Mouse (Mus musculus): ENCODE data around the gene Rxra. TPM values are rescaled to one million over a fixed set of nuclear protein-coding genes. Genes with fewer than 3 reads are reported as not detected.
A peak's percentile ranks its signal among the peaks of the same experiment; 100 is the strongest.

The Rxra gene
- polyA plus RNA-seq, 1 experiment, result 107 TPM

DNA sequence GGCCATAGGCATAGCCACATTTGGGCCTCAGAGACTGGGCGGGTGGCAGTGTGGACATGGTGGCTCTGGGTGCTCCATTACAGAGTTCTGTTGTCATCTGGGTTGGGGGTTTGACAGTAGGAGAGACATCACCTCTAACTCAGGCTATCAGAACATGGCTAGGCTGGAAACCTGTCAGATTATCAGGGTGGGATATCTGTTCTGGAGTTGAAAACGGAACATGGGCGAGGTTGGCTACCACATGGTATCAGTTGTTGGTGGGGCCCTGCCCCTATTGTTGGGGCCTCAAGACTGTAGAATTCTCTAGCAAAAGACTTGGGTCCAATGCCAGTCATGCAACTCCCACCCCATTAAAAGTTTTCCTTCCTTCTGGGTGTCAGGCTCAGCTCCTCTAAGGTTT is 37.1 kb downstream of the Rxra start:
- no peak overlapping the region for H3K4me3 ChIP-seq (ENCODE audit: insufficient read depth, low read depth, low read length)
- 98% methylated on average over 3 of the region's 3 CpGs for whole genome bisulfite sequencing
- H3K27ac ChIP-seq (ENCODE audit: insufficient read depth, low read depth, low read length), result no peak overlapping the region
- TF ChIP-seq POLR2A (IDR thresholded peaks at IDR 0.05; ENCODE audit: low read depth, low read length), result no peak
- no peak for TF ChIP-seq CTCF (conservative IDR thresholded peaks at IDR 0.05; ENCODE audit: insufficient read depth, insufficient read length, low read depth, low read length)
- no peak for DNase-seq
- no peaks in the 10 kb centered on the region for H3K36me3 ChIP-seq (ENCODE audit: control insufficient read depth, insufficient read depth, low read length)
- H3K27me3 ChIP-seq (replicated peaks; ENCODE audit: control insufficient read depth, insufficient read depth, low read length), result no peaks in the 10 kb centered on the region
- peaks cover 42% of the 10 kb centered on the region for H3K4me1 ChIP-seq (ENCODE audit: control insufficient read depth, insufficient read depth, low read length)

DNA sequence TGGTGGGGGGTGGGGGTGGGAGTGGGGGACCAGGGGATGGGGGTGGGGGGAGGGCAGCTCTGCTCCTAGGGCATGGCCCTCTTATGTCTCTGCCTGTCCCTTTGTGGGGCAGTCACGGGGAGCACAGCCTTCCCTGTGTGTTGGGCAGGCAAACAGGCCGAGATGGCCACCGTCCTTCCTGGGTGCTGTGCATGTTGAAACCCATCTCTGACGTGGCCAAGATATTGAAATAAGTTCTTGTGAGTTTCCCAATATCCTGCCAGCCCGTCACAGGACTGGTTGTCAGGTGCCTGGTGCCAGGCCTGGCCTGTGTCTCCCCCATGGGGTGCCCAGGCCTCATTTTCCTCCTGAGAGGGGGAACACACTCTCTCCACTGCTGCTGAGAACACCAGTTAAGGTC is 37.9 kb downstream of the Rxra start:
- no peak overlapping the region for H3K27ac ChIP-seq (ENCODE audit: insufficient read depth, low read depth, low read length)
- no peaks in the 10 kb centered on the region for H3K27me3 ChIP-seq (replicated peaks; ENCODE audit: control insufficient read depth, insufficient read depth, low read length)
- no peak for DNase-seq
- no peaks in the 10 kb centered on the region for H3K36me3 ChIP-seq (ENCODE audit: control insufficient read depth, insufficient read depth, low read length)
- no peak for TF ChIP-seq CTCF (conservative IDR thresholded peaks at IDR 0.05; ENCODE audit: insufficient read depth, insufficient read length, low read depth, low read length)
- no peak for TF ChIP-seq POLR2A (IDR thresholded peaks at IDR 0.05; ENCODE audit: low read depth, low read length)
- WGBS, result 86% methylated on average over 5 of the region's 5 CpGs
- H3K4me1 ChIP-seq (ENCODE audit: control insufficient read depth, insufficient read depth, low read length), result peaks cover 47% of the 10 kb centered on the region
- no peak overlapping the region for H3K4me3 ChIP-seq (ENCODE audit: insufficient read depth, low read depth, low read length)

DNA sequence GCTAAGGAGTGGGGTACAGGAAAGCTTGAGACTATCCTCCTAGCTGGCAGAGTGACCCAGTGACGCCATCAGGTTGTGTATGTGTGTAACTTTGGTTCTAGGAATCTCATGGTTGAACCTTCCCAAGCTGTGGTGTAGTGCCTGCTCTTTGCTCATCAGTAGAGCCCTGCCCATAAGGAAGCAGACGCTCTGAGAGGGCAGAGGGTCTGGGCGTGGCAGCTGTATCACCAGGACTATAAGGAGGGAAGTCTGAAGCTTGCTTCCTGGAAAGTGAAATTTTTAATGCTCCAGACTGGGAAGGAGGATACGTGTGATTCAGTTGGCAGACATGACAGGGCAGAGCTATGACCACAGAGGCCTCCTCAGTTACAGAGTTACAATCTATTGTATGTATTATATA is 39.0 kb downstream of the Rxra start:
- Histone ChIP-seq H3K27me3 (replicated peaks; ENCODE audit: control insufficient read depth, insufficient read depth, low read length) (no peaks in the 10 kb centered on the region), H3K27ac (ENCODE audit: insufficient read depth, low read depth, low read length) (no peak overlapping the region), H3K36me3 (ENCODE audit: control insufficient read depth, insufficient read depth, low read length) (no peaks in the 10 kb centered on the region), H3K4me3 (ENCODE audit: insufficient read depth, low read depth, low read length) (no peak overlapping the region), H3K4me1 (ENCODE audit: control insufficient read depth, insufficient read depth, low read length) (peaks cover 46% of the 10 kb centered on the region)
- DNase-seq, result no peak
- WGBS, result 55% methylated on average over 4 of the region's 4 CpGs
- TF ChIP-seq CTCF (conservative IDR thresholded peaks at IDR 0.05; ENCODE audit: insufficient read depth, insufficient read length, low read depth, low read length) (no peak), POLR2A (IDR thresholded peaks at IDR 0.05; ENCODE audit: low read depth, low read length) (no peak)

- no peaks in the 10 kb centered on the region for H3K27me3 ChIP-seq (replicated peaks; ENCODE audit: control insufficient read depth, insufficient read depth, low read length)
- DNase-seq, result no peak
- H3K4me3 ChIP-seq (ENCODE audit: insufficient read depth, low read depth, low read length), result no peak overlapping the region
- no peak for TF ChIP-seq CTCF (conservative IDR thresholded peaks at IDR 0.05; ENCODE audit: insufficient read depth, insufficient read length, low read depth, low read length)
- no peak for TF ChIP-seq POLR2A (IDR thresholded peaks at IDR 0.05; ENCODE audit: low read depth, low read length)
- H3K36me3 ChIP-seq (ENCODE audit: control insufficient read depth, insufficient read depth, low read length), result no peaks in the 10 kb centered on the region
- H3K27ac ChIP-seq (ENCODE audit: insufficient read depth, low read depth, low read length), result no peak overlapping the region
- 68% methylated on average over 3 of the region's 3 CpGs for WGBS
- H3K4me1 ChIP-seq (ENCODE audit: control insufficient read depth, insufficient read depth, low read length), result peaks cover 38% of the 10 kb centered on the region
These were observed 40.1 kb downstream of the Rxra start for GRCm38 (mm10) chr2:27716339-27716738.

GRCm38 (mm10) chr2:27718191-27718590 is 42.0 kb downstream of the Rxra start:
- H3K36me3 ChIP-seq (ENCODE audit: control insufficient read depth, insufficient read depth, low read length), result no peaks in the 10 kb centered on the region
- DNase-seq, result peak; percentile 95
- H3K4me1 ChIP-seq (ENCODE audit: control insufficient read depth, insufficient read depth, low read length), result peaks cover 33% of the 10 kb centered on the region
- H3K4me3 ChIP-seq (ENCODE audit: insufficient read depth, low read depth, low read length), result no peak overlapping the region
- TF ChIP-seq CTCF (conservative IDR thresholded peaks at IDR 0.05; ENCODE audit: insufficient read depth, insufficient read length, low read depth, low read length) (no peak), POLR2A (IDR thresholded peaks at IDR 0.05; ENCODE audit: low read depth, low read length) (no peak)
- H3K27me3 ChIP-seq (replicated peaks; ENCODE audit: control insufficient read depth, insufficient read depth, low read length), result no peaks in the 10 kb centered on the region
- no peak overlapping the region for H3K27ac ChIP-seq (ENCODE audit: insufficient read depth, low read depth, low read length)

GRCm38 (mm10) chr2:27719601-27720000 is 43.4 kb downstream of the Rxra start:
- Histone ChIP-seq H3K27ac (ENCODE audit: insufficient read depth, low read depth, low read length) (no peak overlapping the region), H3K4me3 (ENCODE audit: insufficient read depth, low read depth, low read length) (no peak overlapping the region), H3K4me1 (ENCODE audit: control insufficient read depth, insufficient read depth, low read length) (peaks cover 37% of the 10 kb centered on the region), H3K36me3 (ENCODE audit: control insufficient read depth, insufficient read depth, low read length) (no peaks in the 10 kb centered on the region), H3K27me3 (replicated peaks; ENCODE audit: control insufficient read depth, insufficient read depth, low read length) (no peaks in the 10 kb centered on the region)
- DNase-seq, result no peak
- WGBS, result 69% methylated on average over 10 of the region's 10 CpGs
- TF ChIP-seq CTCF (conservative IDR thresholded peaks at IDR 0.05; ENCODE audit: insufficient read depth, insufficient read length, low read depth, low read length) (no peak), POLR2A (IDR thresholded peaks at IDR 0.05; ENCODE audit: low read depth, low read length) (no peak)

- H3K27ac ChIP-seq (ENCODE audit: insufficient read depth, low read depth, low read length), result no peak overlapping the region
- no peaks in the 10 kb centered on the region for H3K36me3 ChIP-seq (ENCODE audit: control insufficient read depth, insufficient read depth, low read length)
- TF ChIP-seq CTCF (conservative IDR thresholded peaks at IDR 0.05; ENCODE audit: insufficient read depth, insufficient read length, low read depth, low read length) (no peak), POLR2A (IDR thresholded peaks at IDR 0.05; ENCODE audit: low read depth, low read length) (no peak)
- H3K4me1 ChIP-seq (ENCODE audit: control insufficient read depth, insufficient read depth, low read length), result peaks cover 23% of the 10 kb centered on the region
- WGBS, result 94% methylated on average over 4 of the region's 4 CpGs
- H3K27me3 ChIP-seq (replicated peaks; ENCODE audit: control insufficient read depth, insufficient read depth, low read length), result no peaks in the 10 kb centered on the region
- no peak for DNase-seq
- no peak overlapping the region for H3K4me3 ChIP-seq (ENCODE audit: insufficient read depth, low read depth, low read length)
These were observed 45.4 kb downstream of the Rxra start for GRCm38 (mm10) chr2:27721611-27722010.

Data from kidney, adult 2 months (tissue).